Mouse (Mus musculus) midbrain, postnatal 0 days (tissue): ENCODE results near the gene Blmh. TPM values are rescaled to one million over a fixed set of nuclear protein-coding genes. Genes with fewer than 3 reads are reported as not detected.

Experiments used
- ATAC-seq: fragments of 200-750 bp; cut with Nextera tagmentation; 2 replicates; pipeline ENCODE4 v1.8.0; 2017; ENCODE audit warnings: moderate number of reproducible peaks, mild to moderate bottlenecking, moderate TSS enrichment, moderate library complexity; ENCODE audit not compliant: low FRiP score
- DNase-seq: peaks from one replicate; pipeline ENCODE4 v3.0.0-alpha.2; 2015; ENCODE audit warnings: low spot score
- H3K27ac ChIP-seq: fragments of 300-500 bp; sonication (generic); 2 replicates; pipeline ENCODE4 v1.5.1; 2014; ENCODE audit warnings: low read depth, mild to moderate bottlenecking, low read length, mixed read lengths
- H3K27me3 ChIP-seq: fragments of 300-500 bp; sonication (generic); 2 replicates; pipeline ENCODE4 v1.6.1; 2014; ENCODE audit warnings: low read length, control low read depth, mixed read lengths; ENCODE audit not compliant: insufficient read depth
- H3K36me3 ChIP-seq: fragments of 300-500 bp; sonication (generic); 2 replicates; pipeline ENCODE4 v1.6.1; 2014; ENCODE audit warnings: low read length, control low read depth, mixed read lengths; ENCODE audit not compliant: insufficient read depth
- H3K4me1 ChIP-seq: fragments of 300-500 bp; sonication (generic); 2 replicates; pipeline ENCODE4 v1.6.1; 2014; ENCODE audit warnings: mild to moderate bottlenecking, control low read depth, antibody characterized with exemption, low read length, mixed read lengths; ENCODE audit not compliant: insufficient read depth
- H3K4me2 ChIP-seq: fragments of 300-500 bp; sonication (generic); 2 replicates; pipeline ENCODE4 v1.6.1; 2014; ENCODE audit warnings: low read depth, mild to moderate bottlenecking, low read length, mixed read lengths; ENCODE audit not compliant: poor library complexity, severe bottlenecking
- H3K4me3 ChIP-seq: fragments of 300-500 bp; sonication (generic); 2 replicates; pipeline ENCODE4 v1.5.1; 2014; ENCODE audit warnings: low read depth, mild to moderate bottlenecking, low read length, moderate library complexity
- H3K9ac ChIP-seq: fragments of 300-500 bp; sonication (generic); replicated peaks from 2 replicates; pipeline ENCODE4 v1.6.1; 2014; ENCODE audit warnings: mild to moderate bottlenecking, low read length, moderate library complexity, mixed read lengths; ENCODE audit not compliant: poor library complexity, severe bottlenecking
- H3K9me3 ChIP-seq: fragments of 300-500 bp; sonication (generic); 2 replicates; pipeline ENCODE4 v1.6.1; 2016; ENCODE audit warnings: low read length, control low read depth
- CTCF ChIP-seq: IDR thresholded peaks from 2 replicates; pipeline ENCODE4 v1.5.1; 2016; ENCODE audit warnings: antibody characterized with exemption, mild to moderate bottlenecking
- WGBS: fragments of 180-500 bp; shearing (Covaris S2); extraction: QIAGEN DNeasy Blood & Tissue Kit; methylation state at CpG from one replicate; pipeline ENCODE4 v1.1.7; 2014; 5-methylcytosine and 5-hydroxymethylcytosine counted together
- polyA plus RNA-seq: library from polyadenylated mRNA; unstranded; fragments of >200 nt; fragmentation: Nextera tagmentation; extraction: Ambion mirVana; gene quantifications from 2 replicates; pipeline ENCODE4 v1.2.1, GENCODE M21; 2015
- total RNA-seq: library from RNA; depleted of rRNA; stranded (reverse); fragments of >200 nt; gene quantifications from 2 replicates; pipeline ENCODE4 v1.2.3, GENCODE M21; 2014

The Blmh gene
- total and polyA plus RNA-seq, 2 experiments from 2014 or later, result 88.5 to 116 TPM

DNA sequence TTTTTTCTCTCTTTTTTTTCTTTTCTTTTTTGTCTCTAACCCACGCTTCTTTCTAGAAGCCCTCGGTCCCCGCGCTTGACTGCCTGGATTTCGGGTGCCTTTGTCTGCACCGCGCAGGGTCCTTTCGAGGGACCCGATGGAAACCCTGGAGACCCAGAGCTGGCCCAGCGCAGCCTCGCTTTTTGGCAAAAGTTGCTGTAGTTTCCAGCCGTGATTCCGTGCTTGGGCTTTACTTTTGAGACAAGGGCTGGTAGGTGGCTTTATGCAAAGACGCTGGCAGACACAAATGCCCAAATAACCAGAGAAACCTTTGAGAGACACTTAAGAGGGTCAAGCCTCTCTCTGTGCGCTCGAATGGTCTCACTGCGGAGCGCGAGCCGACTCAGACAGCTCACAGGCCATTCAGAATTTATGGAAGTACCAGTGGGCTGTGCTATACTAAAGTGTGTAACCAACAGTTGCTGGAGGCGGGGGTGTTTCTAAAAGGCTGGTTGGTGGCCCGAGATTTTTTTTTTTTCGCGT lies 74.2 kb downstream of the Blmh start:
- 10% methylated on average over 24 of the region's 24 CpGs for WGBS
- DNase-seq (no peak), ATAC-seq (no peak)
- H3K9ac ChIP-seq, result no peak overlapping the region
- H3K4me1 ChIP-seq, result no peaks in the 10 kb centered on the region
- peak overlapping the region; percentile 47 for H3K4me3 ChIP-seq
- peak overlapping the region; percentile 85 for H3K4me2 ChIP-seq
- TF ChIP-seq CTCF, result no peak
- H3K9me3 ChIP-seq, result no peaks in the 10 kb centered on the region
- H3K27me3 ChIP-seq, result peaks cover 38% of the 10 kb centered on the region
- H3K36me3 ChIP-seq, result no peaks in the 10 kb centered on the region
- no peak overlapping the region for H3K27ac ChIP-seq

DNA sequence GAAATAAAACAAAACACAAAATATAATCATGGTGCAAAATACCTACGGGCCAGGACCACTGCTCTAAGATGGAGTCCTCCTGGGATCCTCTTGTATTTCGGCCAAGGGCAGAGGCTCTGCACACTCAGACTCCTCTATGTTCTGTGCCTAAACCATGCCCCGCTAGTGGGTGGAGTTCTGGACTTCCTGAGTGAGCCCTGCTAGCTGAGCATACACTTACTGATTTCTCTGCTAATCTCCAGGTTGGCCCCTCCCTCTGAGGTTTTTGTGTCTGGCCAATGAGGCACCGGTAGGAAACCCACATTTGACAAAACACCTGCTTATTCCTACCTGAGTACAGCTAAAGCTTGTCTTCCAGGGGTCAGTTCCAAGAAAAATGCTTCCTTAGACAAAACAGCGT lies 76.1 kb downstream of the Blmh start:
- TF ChIP-seq CTCF, result no peak

DNA sequence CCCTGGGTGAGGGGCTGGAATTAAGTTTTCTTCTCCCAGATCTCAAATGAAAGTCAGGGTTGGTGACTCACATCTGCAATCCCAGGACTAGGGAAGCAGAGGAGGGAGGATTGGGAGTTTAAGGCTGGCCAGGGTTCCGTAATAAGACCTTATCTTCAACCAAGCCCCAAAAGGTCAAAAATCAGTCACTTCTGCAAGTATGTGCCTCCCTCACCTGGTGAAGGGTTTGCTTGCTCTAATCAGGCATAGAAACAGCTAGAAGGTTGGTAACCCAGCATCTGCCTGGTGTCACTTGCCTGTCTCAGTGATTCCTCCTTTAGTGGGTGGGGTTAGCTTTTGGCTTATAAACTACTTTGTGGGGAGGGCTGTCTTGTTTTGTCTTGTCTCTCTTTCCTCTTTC lies 77.8 kb downstream of the Blmh start:
- Histone ChIP-seq H3K36me3 (no peaks in the 10 kb centered on the region), H3K9ac (no peak overlapping the region), H3K4me3 (no peak overlapping the region), H3K9me3 (no peaks in the 10 kb centered on the region), H3K4me1 (no peaks in the 10 kb centered on the region), H3K4me2 (no peak overlapping the region), H3K27ac (no peak overlapping the region), H3K27me3 (peaks cover 28% of the 10 kb centered on the region)
- WGBS, result 70% methylated on average over 1 of the region's 1 CpGs
- no peak for TF ChIP-seq CTCF
- DNase-seq (no peak), ATAC-seq (no peak)

More for the DNA sequence above, 76.1 kb downstream of the Blmh start:
- Histone ChIP-seq H3K9ac (no peak overlapping the region), H3K27me3 (peaks cover 38% of the 10 kb centered on the region), H3K4me1 (no peaks in the 10 kb centered on the region), H3K27ac (no peak overlapping the region), H3K4me2 (no peak overlapping the region), H3K4me3 (no peak overlapping the region), H3K9me3 (no peaks in the 10 kb centered on the region), H3K36me3 (no peaks in the 10 kb centered on the region)
- no peak for ATAC-seq
- DNase-seq, result no peak
- WGBS, result 66% methylated on average over 5 of the region's 5 CpGs

DNA sequence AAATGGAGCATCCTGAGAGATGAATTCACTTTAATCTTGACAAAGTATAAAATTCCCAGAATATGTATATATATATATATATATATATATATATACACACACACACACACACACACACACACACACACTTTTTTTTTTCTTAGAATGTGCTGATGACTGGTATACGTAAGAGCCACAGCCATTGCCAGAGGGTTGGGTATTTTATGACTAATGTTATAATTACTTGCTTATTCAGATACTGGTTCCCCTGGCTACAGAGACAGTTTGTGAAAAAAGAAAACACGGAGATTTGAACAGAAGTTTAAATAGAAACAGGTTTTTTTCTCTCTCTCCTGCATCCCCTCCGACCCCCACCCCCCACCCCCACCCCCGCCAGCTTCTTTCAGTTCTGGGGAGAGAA lies 81.3 kb downstream of the Blmh start:
- no peak for TF ChIP-seq CTCF
- no peak for DNase-seq
- WGBS, result 56% methylated on average over 4 of the region's 4 CpGs

GRCm38 (mm10) chr11:77006616-77007015 lies 82.0 kb downstream of the Blmh start:
- no peak overlapping the region for H3K9ac ChIP-seq

More for the DNA sequence above, 81.3 kb downstream of the Blmh start:
- Histone ChIP-seq H3K4me1 (no peaks in the 10 kb centered on the region), H3K4me2 (no peak overlapping the region), H3K36me3 (no peaks in the 10 kb centered on the region), H3K27ac (no peak overlapping the region), H3K9me3 (no peaks in the 10 kb centered on the region), H3K27me3 (peaks cover 8% of the 10 kb centered on the region), H3K9ac (no peak overlapping the region), H3K4me3 (no peak overlapping the region)
- ATAC-seq, result no peak

GRCm38 (mm10) chr11:77009069-77010025 lies 84.7 kb downstream of the Blmh start:
- Histone ChIP-seq H3K4me1 (no peaks in the 10 kb centered on the region), H3K4me2 (no peak overlapping the region), H3K4me3 (no peak overlapping the region), H3K36me3 (no peaks in the 10 kb centered on the region), H3K9ac (no peak overlapping the region), H3K27me3 (no peaks in the 10 kb centered on the region), H3K27ac (no peak overlapping the region), H3K9me3 (no peaks in the 10 kb centered on the region)
- TF ChIP-seq CTCF, result no peak
- WGBS, result 81% methylated on average over 16 of the region's 16 CpGs
- DNase-seq, result no peak
- ATAC-seq, result no peak

More at GRCm38 (mm10) chr11:77006616-77007015, 82.0 kb downstream of the Blmh start:
- no peaks in the 10 kb centered on the region for H3K9me3 ChIP-seq
- no peaks in the 10 kb centered on the region for H3K4me1 ChIP-seq
- ATAC-seq (no peak), DNase-seq (no peak)
- H3K27me3 ChIP-seq, result 0 out of 2 replicates have a peak, but pooled peaks cover under 1% of the 10 kb centered on the region
- no peak overlapping the region for H3K27ac ChIP-seq
- 59% methylated on average over 6 of the region's 6 CpGs for WGBS
- no peaks in the 10 kb centered on the region for H3K36me3 ChIP-seq
- TF ChIP-seq CTCF, result no peak
- H3K4me2 ChIP-seq, result no peak overlapping the region
- no peak overlapping the region for H3K4me3 ChIP-seq
